Mouse (Mus musculus): Measurements from ENCODE around the gene Gm11549. TPM values are rescaled to one million over a fixed set of nuclear protein-coding genes. Genes with fewer than 3 reads are reported as not detected.

Gene Gm11549
- polyA plus RNA-seq, 1 experiment from 2014 or later, result 1.4 TPM

DNA sequence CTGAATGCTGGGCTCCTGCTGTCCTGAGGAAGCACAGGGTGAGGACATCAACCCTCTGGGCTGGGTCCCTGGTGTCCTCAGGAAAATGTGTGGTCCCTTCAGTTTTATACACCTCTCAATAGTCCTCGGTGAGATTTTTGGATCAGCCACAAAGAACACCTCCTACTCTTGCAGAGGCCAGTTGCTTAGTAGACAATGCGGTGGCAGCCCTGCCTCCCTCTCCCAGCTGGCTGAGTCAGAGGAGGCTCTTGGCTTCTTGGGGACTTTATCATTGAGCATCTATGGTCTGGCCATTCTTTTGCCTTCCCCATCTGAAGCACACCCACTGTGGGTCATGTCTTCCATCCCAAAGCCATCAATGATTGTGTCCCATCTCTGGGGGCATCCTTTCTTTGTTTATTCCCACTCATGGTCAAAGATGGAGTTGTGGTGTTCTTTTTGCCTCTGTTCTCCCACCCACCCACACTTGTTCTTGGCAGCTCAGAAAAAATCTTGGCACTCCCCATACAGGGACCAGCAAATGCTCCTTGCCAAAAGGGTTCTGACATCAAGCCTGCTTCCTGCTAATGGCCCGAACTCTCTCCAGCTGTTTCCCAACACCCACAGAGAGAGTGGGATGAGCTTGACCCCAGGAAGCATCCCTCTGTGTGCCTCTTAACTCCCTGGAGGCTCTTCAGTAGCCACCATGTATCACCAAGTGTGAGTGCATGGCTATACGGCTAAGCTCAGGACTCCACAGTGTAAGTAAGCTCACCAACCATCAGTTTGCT, 16.3 kb upstream of the Gm11549 start:
- Histone ChIP-seq H3K4me1 (0 out of 2 replicates have a peak, but pooled peaks cover 3% of the 10 kb centered on the region), H3K9me3 (no peaks in the 10 kb centered on the region), H3K36me3 (replicated peaks) (no peaks in the 10 kb centered on the region), H3K4me3 (replicated peaks) (no peak overlapping the region), H3K27me3 (peaks cover 6% of the 10 kb centered on the region; the same call in 1 of the 2 replicates), H3K4me2 (no peak overlapping the region), H3K9ac (no peak overlapping the region), H3K27ac (no peak overlapping the region)
- no peak for ATAC-seq (ENCODE audit: low FRiP score)
- WGBS, result 87% methylated on average over 4 of the region's 4 CpGs

DNA sequence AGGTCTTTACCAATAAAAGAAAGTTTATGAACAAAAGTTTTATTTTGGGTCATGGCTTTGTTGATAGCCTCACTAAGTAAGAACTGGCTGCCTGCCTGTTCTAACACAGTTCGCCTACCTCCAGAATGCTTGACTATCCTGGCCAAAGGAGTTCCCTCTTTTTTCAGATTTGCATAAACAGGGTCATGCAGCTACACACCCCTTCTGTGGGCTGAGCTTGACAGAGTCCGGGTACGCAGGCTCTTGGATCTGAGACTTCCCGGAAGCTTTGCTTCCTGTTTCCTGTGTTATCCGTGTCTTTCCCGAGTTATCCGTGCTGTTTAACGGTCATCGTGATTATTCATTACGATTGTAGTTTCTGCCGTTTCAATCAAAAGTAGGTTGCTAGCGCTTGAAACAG, 14.4 kb upstream of the Gm11549 start:
- WGBS, result 94% methylated on average over 12 of the region's 12 CpGs
- H3K4me3 ChIP-seq (replicated peaks), result no peak overlapping the region

DNA sequence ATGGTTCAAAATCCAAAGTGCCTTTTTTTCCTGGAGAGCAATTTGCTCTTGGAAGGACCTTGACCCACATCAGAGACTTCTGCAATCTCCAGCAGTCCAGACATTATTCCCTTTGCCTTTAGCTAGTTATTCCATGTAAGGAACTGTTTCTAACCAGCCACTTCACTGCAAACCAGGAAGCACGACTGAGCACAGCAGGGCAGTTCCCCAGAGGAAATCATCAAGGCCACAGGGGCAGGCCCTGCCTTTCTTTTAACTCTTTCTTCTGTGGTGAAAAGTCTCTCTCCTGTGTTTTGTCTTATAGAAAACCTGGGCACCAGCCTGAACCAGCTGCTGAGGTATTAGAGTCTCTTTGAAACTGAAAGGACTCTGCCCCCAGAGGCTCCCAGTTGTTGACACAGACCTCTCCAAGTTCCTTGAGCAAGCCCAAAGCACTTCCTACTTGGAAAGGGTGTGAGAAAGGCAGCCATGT, 11.6 kb upstream of the Gm11549 start:
- Histone ChIP-seq H3K27ac (no peak overlapping the region), H3K4me1 (peaks cover 10% of the 10 kb centered on the region; the same call in 1 of the 2 replicates), H3K27me3 (peaks cover 25% of the 10 kb centered on the region; the same call in 1 of the 2 replicates), H3K4me2 (no peak overlapping the region), H3K4me3 (replicated peaks) (no peak overlapping the region), H3K36me3 (replicated peaks) (no peaks in the 10 kb centered on the region), H3K9ac (no peak overlapping the region), H3K9me3 (no peaks in the 10 kb centered on the region)
- WGBS, result 0% methylated on average over 1 of the region's 1 CpGs
- ATAC-seq (ENCODE audit: low FRiP score), result no peak

More for the DNA sequence above, 14.4 kb upstream of the Gm11549 start:
- Histone ChIP-seq H3K36me3 (replicated peaks) (no peaks in the 10 kb centered on the region), H3K9me3 (no peaks in the 10 kb centered on the region), H3K27me3 (peaks cover 21% of the 10 kb centered on the region; the same call in 1 of the 2 replicates), H3K9ac (no peak overlapping the region), H3K4me2 (no peak overlapping the region), H3K27ac (no peak overlapping the region), H3K4me1 (peaks cover 10% of the 10 kb centered on the region; the same call in 1 of the 2 replicates)
- ATAC-seq (ENCODE audit: low FRiP score), result no peak

DNA sequence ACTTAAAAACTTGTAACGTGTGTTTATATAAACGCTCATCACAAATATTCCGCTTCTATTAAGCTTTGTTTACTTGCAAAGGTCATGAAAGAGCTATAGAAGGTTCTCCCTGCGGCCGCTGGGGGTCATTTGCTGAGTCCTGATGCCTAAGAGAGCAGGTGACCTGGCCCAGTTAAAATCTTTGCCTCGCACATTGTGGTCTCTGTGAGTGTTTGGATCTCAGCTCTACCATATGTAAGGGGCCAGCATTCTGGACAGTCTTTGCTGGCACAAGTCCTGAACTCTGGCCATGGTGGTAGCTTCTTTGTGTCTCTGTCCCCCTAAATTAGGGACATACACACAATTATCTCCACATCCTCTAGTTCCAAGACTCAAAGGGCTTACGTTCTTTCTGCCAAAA, 11.1 kb upstream of the Gm11549 start:
- Histone ChIP-seq H3K4me2 (no peak overlapping the region), H3K27ac (no peak overlapping the region), H3K27me3 (peaks cover 25% of the 10 kb centered on the region; the same call in 1 of the 2 replicates), H3K9ac (no peak overlapping the region), H3K9me3 (no peaks in the 10 kb centered on the region), H3K36me3 (replicated peaks) (no peaks in the 10 kb centered on the region), H3K4me3 (replicated peaks) (no peak overlapping the region), H3K4me1 (peaks cover 10% of the 10 kb centered on the region; the same call in 1 of the 2 replicates)
- WGBS, result 32% methylated on average over 7 of the region's 7 CpGs
- ATAC-seq (ENCODE audit: low FRiP score), result no peak

DNA sequence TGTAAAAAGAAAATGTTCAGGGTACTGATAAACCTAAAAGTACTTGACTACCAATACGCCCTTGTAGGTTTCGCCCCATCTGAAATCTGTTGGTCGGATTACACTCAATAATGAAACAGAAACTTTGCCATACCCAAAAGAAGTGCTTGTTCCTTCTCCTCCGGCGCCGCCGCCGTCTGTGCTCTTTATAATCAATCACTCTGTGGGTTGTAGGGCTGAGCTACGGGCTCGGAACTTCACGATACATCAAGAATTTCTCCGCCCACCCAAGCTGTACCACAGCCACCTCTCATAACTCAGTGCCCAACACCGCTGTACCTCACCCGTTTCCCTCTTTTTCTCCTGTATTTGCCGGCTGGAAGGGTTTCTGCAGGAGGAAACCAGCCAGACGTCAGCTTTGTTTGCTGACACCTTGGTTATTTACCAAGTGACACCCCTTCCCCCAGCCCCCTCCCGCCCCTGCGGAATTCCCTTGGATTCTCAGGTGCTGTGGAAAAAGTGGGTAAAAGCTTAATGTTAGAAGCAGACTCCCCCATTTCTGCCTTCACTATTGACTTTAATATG, 10.4 kb upstream of the Gm11549 start:
- 20% methylated on average over 18 of the region's 18 CpGs for WGBS
- Histone ChIP-seq H3K9ac (peak overlapping the region; percentile 33; the same call in 1 of the 2 replicates), H3K27me3 (peaks cover 25% of the 10 kb centered on the region; the same call in 1 of the 2 replicates), H3K4me2 (peak overlapping the region; percentile 40), H3K27ac (no peak overlapping the region), H3K36me3 (replicated peaks) (no peaks in the 10 kb centered on the region), H3K9me3 (no peaks in the 10 kb centered on the region), H3K4me3 (replicated peaks) (peak overlapping the region; percentile 15), H3K4me1 (peaks cover 10% of the 10 kb centered on the region; the same call in 1 of the 2 replicates)
- ATAC-seq (ENCODE audit: low FRiP score), result no peak

DNA sequence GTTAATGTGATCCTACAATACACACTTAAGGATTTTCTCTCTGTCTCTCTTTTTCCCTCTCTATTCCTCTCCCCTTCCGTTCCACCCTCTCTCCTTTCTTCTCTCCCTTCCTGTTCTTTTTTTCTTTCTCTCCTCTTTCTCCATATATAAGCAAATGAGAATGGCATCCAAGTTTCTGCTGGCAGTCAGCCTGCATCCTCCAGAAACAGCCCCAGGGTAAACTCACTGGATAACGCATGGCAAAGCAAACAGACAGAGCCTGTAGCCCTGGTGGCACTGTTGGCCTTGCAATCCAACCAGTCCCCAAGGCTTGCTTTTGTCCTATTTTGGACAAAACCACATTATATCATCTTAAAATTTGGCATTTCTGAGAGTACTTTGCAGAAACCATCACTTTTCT, 9.6 kb upstream of the Gm11549 start:
- ATAC-seq (ENCODE audit: low FRiP score), result no peak
- Histone ChIP-seq H3K27me3 (peaks cover 25% of the 10 kb centered on the region; the same call in 1 of the 2 replicates), H3K9me3 (no peaks in the 10 kb centered on the region), H3K4me1 (peaks cover 10% of the 10 kb centered on the region; the same call in 1 of the 2 replicates), H3K9ac (no peak overlapping the region), H3K27ac (no peak overlapping the region), H3K4me3 (replicated peaks) (no peak overlapping the region), H3K4me2 (no peak overlapping the region), H3K36me3 (replicated peaks) (no peaks in the 10 kb centered on the region)
- 42% methylated on average over 2 of the region's 2 CpGs for WGBS

DNA sequence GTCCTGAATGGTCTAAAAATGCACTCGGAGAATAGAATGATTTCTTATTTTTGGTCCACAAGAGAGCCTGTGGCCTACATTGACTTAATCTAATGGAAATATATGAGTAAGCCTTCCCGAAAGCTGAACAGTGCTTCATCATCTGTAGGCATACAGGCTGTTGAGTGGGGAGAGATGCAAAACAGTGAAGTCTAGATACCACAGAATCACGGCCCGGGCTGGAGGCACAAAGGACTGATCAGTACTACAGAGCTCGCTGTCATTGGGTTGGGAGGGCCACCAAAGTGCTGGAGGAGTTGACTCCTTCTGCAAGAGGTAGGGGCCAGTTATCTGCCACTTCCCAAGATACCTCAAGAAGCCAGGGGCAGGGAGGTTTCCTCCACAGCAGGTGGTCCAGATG, 9.2 kb upstream of the Gm11549 start:
- Histone ChIP-seq H3K9me3 (no peaks in the 10 kb centered on the region), H3K27me3 (peaks cover 25% of the 10 kb centered on the region; the same call in 1 of the 2 replicates), H3K9ac (no peak overlapping the region), H3K36me3 (replicated peaks) (no peaks in the 10 kb centered on the region), H3K4me2 (no peak overlapping the region), H3K4me1 (peaks cover 10% of the 10 kb centered on the region; the same call in 1 of the 2 replicates), H3K27ac (no peak overlapping the region), H3K4me3 (replicated peaks) (no peak overlapping the region)
- no peak for ATAC-seq (ENCODE audit: low FRiP score)
- WGBS, result 80% methylated on average over 5 of the region's 5 CpGs

DNA sequence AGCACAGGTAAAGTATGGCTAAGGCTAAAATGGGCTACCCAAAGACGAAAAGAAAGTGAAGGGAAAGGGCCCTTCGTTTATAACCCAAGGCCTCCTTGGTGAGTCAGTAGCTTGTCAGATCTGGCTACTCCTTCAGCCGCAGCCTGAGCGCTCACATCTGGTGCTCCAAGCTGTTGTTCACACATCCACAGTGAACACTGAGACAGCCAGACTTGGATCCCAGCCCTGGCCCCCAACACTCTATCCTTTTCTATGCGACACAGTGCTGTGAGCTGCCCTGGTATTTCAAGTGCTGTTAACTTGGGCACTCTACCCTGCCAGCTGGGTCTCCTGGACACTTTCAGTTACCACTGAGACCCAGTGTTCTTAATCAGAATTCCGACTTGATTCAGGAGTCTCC, 8.7 kb upstream of the Gm11549 start:
- Histone ChIP-seq H3K4me3 (replicated peaks) (no peak overlapping the region), H3K36me3 (replicated peaks) (no peaks in the 10 kb centered on the region), H3K9me3 (no peaks in the 10 kb centered on the region), H3K4me1 (peaks cover 10% of the 10 kb centered on the region; the same call in 1 of the 2 replicates), H3K9ac (no peak overlapping the region), H3K27me3 (peaks cover 25% of the 10 kb centered on the region; the same call in 1 of the 2 replicates), H3K4me2 (no peak overlapping the region), H3K27ac (no peak overlapping the region)
- ATAC-seq (ENCODE audit: low FRiP score), result no peak
- 88% methylated on average over 6 of the region's 6 CpGs for WGBS

DNA sequence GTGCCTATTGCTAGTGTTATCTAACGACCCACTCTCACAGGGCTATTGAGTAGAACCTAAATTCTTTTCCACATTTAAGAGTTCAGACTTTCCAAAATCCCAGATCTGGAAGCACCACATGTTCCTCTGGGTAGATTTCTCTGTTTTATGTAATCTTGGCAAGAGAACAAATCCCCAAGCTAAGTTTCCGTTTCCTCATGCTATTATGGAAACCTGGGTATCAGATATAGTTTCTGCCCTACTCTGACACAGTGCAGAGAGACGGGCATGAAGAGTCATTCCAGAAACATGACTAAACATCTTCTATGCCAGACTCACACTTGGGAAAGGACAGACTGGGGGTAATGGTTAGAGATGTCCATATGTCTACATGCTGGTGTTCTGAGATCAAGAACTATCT, 2.9 kb upstream of the Gm11549 start:
- H3K27ac ChIP-seq, result no peak overlapping the region
- H3K4me2 ChIP-seq, result no peak overlapping the region
- H3K9me3 ChIP-seq, result no peaks in the 10 kb centered on the region
- H3K4me3 ChIP-seq (replicated peaks), result no peak overlapping the region
- H3K4me1 ChIP-seq, result peaks cover 13% of the 10 kb centered on the region
- no peak overlapping the region for H3K9ac ChIP-seq
- WGBS, result 87% methylated on average over 3 of the region's 3 CpGs
- peaks cover 36% of the 10 kb centered on the region for H3K27me3 ChIP-seq
- ATAC-seq (ENCODE audit: low FRiP score), result no peak
- H3K36me3 ChIP-seq (replicated peaks), result no peaks in the 10 kb centered on the region

DNA sequence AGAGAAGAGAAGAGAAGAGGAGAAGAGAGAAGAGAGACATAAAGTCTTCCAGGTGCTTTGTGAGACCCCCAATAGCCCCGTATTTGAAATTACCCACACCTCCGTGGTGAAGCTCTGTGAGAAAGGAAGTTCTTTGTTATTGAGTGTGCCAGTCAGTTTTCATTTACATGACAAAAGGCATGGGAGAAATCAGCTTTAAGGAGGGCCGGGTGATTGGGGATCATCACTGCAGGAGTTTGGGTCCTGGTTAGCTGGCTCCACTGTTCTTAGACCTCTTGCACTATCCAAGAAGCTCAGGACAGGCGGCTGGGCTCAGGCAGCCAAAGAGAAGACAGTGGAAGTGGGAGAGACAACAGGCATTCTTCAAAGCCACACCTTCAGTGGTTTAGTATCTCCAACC, 524 bp upstream of the Gm11549 start:
- Histone ChIP-seq H3K4me1 (peaks cover 13% of the 10 kb centered on the region), H3K9ac (no peak overlapping the region), H3K27me3 (peaks cover 39% of the 10 kb centered on the region), H3K27ac (no peak overlapping the region), H3K36me3 (replicated peaks) (no peaks in the 10 kb centered on the region), H3K4me2 (peak overlapping the region; percentile 84), H3K9me3 (no peaks in the 10 kb centered on the region), H3K4me3 (replicated peaks) (no peak overlapping the region; the same call in 1 of the 2 replicates)
- no peak for ATAC-seq (ENCODE audit: low FRiP score)
- WGBS, result 4% methylated on average over 4 of the region's 4 CpGs

DNA sequence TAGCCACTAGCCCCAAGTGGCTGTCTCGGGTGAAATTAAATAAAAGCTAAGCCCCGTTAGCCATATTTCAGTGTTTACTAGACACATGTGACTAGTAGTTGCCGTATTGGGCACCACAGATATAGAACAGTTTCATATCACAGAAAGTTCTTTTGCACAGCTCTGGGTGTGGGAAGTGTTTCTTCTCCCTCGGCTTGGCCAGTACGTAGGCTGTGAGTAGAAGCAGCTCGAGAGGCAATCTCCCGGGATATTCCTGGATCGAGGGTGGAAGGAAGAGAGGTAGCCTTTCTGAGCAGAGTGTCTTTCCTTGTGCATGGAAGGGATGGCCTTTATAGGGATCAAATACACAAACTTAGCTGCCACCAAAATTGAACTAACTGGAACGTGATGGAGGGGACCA, 5.4 kb downstream of the Gm11549 start:
- no peak overlapping the region for H3K4me3 ChIP-seq (replicated peaks)
- ATAC-seq (ENCODE audit: low FRiP score), result no peak
- peaks cover 19% of the 10 kb centered on the region for H3K27me3 ChIP-seq
- no peaks in the 10 kb centered on the region for H3K36me3 ChIP-seq (replicated peaks)
- WGBS, result 91% methylated on average over 9 of the region's 9 CpGs
- no peak overlapping the region for H3K27ac ChIP-seq
- peaks cover 3% of the 10 kb centered on the region for H3K4me1 ChIP-seq
- no peak overlapping the region for H3K9ac ChIP-seq
- H3K4me2 ChIP-seq, result no peak overlapping the region
- no peaks in the 10 kb centered on the region for H3K9me3 ChIP-seq

DNA sequence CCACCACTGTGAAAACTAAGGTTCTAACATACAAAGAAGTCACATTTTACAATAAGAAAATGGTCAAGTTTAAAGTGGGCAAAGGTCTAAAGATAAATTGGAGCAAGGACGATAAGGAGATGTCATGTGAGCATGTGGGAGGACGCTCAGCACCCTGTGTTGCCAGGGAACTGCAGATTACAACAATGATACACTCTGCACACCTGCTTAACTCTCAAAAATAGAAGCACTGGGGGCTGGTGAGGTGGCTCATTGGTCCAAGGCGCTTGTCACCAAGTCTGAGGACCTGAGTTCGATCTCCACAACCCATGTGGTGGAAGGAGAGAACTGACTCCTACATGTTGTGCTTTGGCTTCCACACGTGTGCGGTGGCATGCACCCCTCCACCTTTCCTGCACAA, 10.1 kb downstream of the Gm11549 start:
- H3K9me3 ChIP-seq, result no peaks in the 10 kb centered on the region
- WGBS, result 91% methylated on average over 6 of the region's 6 CpGs
- H3K36me3 ChIP-seq (replicated peaks), result no peaks in the 10 kb centered on the region
- no peak overlapping the region for H3K4me2 ChIP-seq
- no peak overlapping the region for H3K9ac ChIP-seq
- no peak for ATAC-seq (ENCODE audit: low FRiP score)
- no peak overlapping the region for H3K4me3 ChIP-seq (replicated peaks)
- no peak overlapping the region for H3K27ac ChIP-seq
- no peaks in the 10 kb centered on the region for H3K27me3 ChIP-seq
- H3K4me1 ChIP-seq, result no peaks in the 10 kb centered on the region; the same call in 1 of the 2 replicates

All from forebrain, embryonic 12.5 days (tissue).